Mouse (Mus musculus) mouse embryonic stem cell (cell line): ENCODE data around the gene Tnfrsf26.

ENCODE experiments used
- in situ Hi-C, 2 experiments: fragments of 300-500 bp; cut with MboI; formaldehyde crosslinking; loops; 1 replicate in 1 of 2; 3 replicates in 1 of 2; pipeline ENCODE4 v1.14.3; 2019 to 2020; ENCODE audit warnings: low sequenced_read_pairs in 2 of 2, low pct_unique_long_range_greater_than_20kb in 1 of 2, mixed read lengths in 1 of 2; ENCODE audit not compliant: unreplicated experiment in 1 of 2

Gene Tnfrsf26

GRCm38 (mm10) chr7:143604889-143605288 is 23.6 kb downstream of the Tnfrsf26 start:
- in situ Hi-C loops: loop anchor here in 1 of 2 experiments (5.0 kb wide), 1 partner anchor 92 kb away; no protein-coding TSS in a partner anchor

- in situ Hi-C loops: no loop called here
These were observed 26.8 kb downstream of the Tnfrsf26 start for GRCm38 (mm10) chr7:143601705-143602104.

GRCm38 (mm10) chr7:143600231-143600740 is 28.2 kb downstream of the Tnfrsf26 start:
- in situ Hi-C loops: no loop called here

GRCm38 (mm10) chr7:143599428-143600230 is 28.9 kb downstream of the Tnfrsf26 start, which contains the start of gene Cars:
TSS of gene Cars (minus strand) at chr7:143600090.
- in situ Hi-C loops: no loop called here

GRCm38 (mm10) chr7:143594865-143595264 is 33.7 kb downstream of the Tnfrsf26 start:
- in situ Hi-C loops: no loop called here

- in situ Hi-C loops: no loop called here
These were observed 36.3 kb downstream of the Tnfrsf26 start for GRCm38 (mm10) chr7:143592255-143592654.

GRCm38 (mm10) chr7:143588006-143588405 is 40.5 kb downstream of the Tnfrsf26 start:
- in situ Hi-C loops: loop anchor here in 1 of 2 experiments (5.0 kb wide), 1 partner anchor 71 kb away; no protein-coding TSS in a partner anchor

- in situ Hi-C loops: loop anchor here in 1 of 2 experiments (5.0 kb wide), 1 partner anchor 70 kb away; no protein-coding TSS in a partner anchor
These were observed 40.9 kb downstream of the Tnfrsf26 start for GRCm38 (mm10) chr7:143587586-143587985.

GRCm38 (mm10) chr7:143583956-143584355 is 44.6 kb downstream of the Tnfrsf26 start:
- in situ Hi-C loops: no loop called here

- in situ Hi-C loops: no loop called here
These were observed 45.5 kb downstream of the Tnfrsf26 start for GRCm38 (mm10) chr7:143583025-143583424.

- in situ Hi-C loops: loop anchor here in 1 of 2 experiments (10.0 kb wide), 1 partner anchor 51 kb away; no protein-coding TSS in a partner anchor
These were observed 52.8 kb downstream of the Tnfrsf26 start for GRCm38 (mm10) chr7:143575751-143576150.

GRCm38 (mm10) chr7:143565648-143566039 is 62.9 kb downstream of the Tnfrsf26 start:
- in situ Hi-C loops: no loop called here

- in situ Hi-C loops: no loop called here
These were observed 63.4 kb downstream of the Tnfrsf26 start for GRCm38 (mm10) chr7:143565015-143565647.

- in situ Hi-C loops: no loop called here
These were observed 64.7 kb downstream of the Tnfrsf26 start for GRCm38 (mm10) chr7:143563787-143564186.
